Mouse (Mus musculus): ENCODE data around the gene Tjp2. TPM values are rescaled to one million over a fixed set of nuclear protein-coding genes. Genes with fewer than 3 reads are reported as not detected.

Gene Tjp2
- total and polyA plus RNA-seq, 3 experiments: 9.0 to 17.8 (median 13.7) TPM

DNA sequence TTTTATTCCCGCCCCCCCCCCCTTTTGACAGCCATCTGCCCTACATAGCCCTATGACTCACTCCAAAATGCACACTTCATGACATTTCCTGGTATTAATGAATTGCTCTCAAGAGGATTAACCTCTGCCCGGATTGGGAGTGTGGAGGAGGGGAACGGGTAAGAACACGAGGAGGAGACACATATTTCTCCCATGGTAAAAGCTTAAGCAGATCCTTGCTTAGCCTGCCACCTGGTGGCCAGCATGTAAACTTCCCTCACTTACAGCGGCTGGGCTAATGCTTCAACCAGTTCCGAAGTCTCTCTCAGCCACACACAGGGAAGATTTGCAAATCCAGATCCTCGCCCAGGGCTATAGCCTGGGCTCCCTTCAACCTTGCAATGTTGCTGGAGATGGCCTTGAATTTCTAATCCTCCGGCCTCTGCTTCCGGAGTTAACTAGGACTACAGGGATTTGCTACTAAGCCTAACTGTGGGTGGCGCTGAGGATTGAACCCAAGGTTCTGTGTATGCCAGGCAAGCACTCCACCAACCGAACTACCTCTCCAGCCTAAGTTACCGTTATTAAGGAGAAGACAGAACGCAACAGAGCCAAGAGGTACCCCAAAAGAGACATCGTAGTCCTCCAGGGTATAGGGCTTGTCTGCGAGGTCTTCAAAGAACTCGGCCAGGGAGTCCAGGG, 47.1 kb upstream of the Tjp2 start:
- Histone ChIP-seq H3K9me3 (replicated peaks; ENCODE audit: low read length) (no peaks in the 10 kb centered on the region), H3K79me2 (replicated peaks; ENCODE audit: control insufficient read depth, extremely low read depth, insufficient read depth, poor library complexity, severe bottlenecking) (no peaks in the 10 kb centered on the region), H3K4me3 (replicated peaks in 1 of 3; ENCODE audit: low read depth in 2 of 3, low read length in 2 of 3, poor library complexity in 1 of 3) (no peak overlapping the region), H3K9ac (ENCODE audit: insufficient read depth, low read depth) (no peak overlapping the region), H3K4me1 (ENCODE audit: control insufficient read depth in 1 of 2, insufficient read depth in 2 of 2) (peaks cover 0 to 12% of the 10 kb centered on the region in 2 experiments; a peak in 2 of 4 replicates), H3K27me3 (replicated peaks) (no peaks in the 10 kb centered on the region), H3K27ac (ENCODE audit: insufficient read depth, low read depth) (no peak overlapping the region), H3K36me3 (replicated peaks in 1 of 2; ENCODE audit: control insufficient read depth in 1 of 2, insufficient read depth in 1 of 2, low read length in 1 of 2) (peaks cover 26 to 70% of the 10 kb centered on the region in 2 experiments), H3K4me2 (ENCODE audit: insufficient read depth, low read depth, poor library complexity, severe bottlenecking) (no peak overlapping the region)
- peak; percentile 90 for DNase-seq (ENCODE audit: extremely low read depth)
- TF ChIP-seq SMC3 (IDR thresholded peaks at IDR 0.05; ENCODE audit: low read depth, low read length) (peak; percentile 74), MYC (IDR thresholded peaks at IDR 0.05; ENCODE audit: low read depth, low read length) (peak; percentile 91), CTCF (conservative IDR thresholded peaks at IDR 0.05 in 1 of 2, IDR thresholded peaks at IDR 0.05 in 1 of 2; ENCODE audit: low read depth in 2 of 2, low read length in 2 of 2) (peak; percentile 68 to 91), RAD21 (IDR thresholded peaks at IDR 0.05; ENCODE audit: low read depth, low read length) (peak; percentile 80), MAZ (IDR thresholded peaks at IDR 0.05; ENCODE audit: low read depth, low read length) (no peak), IRF4 (IDR thresholded peaks at IDR 0.05; ENCODE audit: low read depth, low read length) (no peak), E2F4 (IDR thresholded peaks at IDR 0.05; ENCODE audit: insufficient replicate concordance, low read depth, low read length) (no peak), MAX (IDR thresholded peaks at IDR 0.05; ENCODE audit: low read length) (0 out of 2 replicates have a peak, but pooled peaks have one; percentile 32)
- in situ Hi-C loops (cut with MboI; ENCODE audit: low pct_ligation_motif_present, low pct_unique_long_range_greater_than_20kb, low sequenced_read_pairs): loop anchor here (10.0 to 25.0 kb wide), 2 partner anchors 285 to 417 kb away; no protein-coding TSS in a partner anchor
- dilution Hi-C loops (cut with MboI; ENCODE audit: extremely low pct_ligation_motif_present, extremely low pct_unique_long_range_greater_than_20kb, low sequenced_read_pairs): no loop called here

DNA sequence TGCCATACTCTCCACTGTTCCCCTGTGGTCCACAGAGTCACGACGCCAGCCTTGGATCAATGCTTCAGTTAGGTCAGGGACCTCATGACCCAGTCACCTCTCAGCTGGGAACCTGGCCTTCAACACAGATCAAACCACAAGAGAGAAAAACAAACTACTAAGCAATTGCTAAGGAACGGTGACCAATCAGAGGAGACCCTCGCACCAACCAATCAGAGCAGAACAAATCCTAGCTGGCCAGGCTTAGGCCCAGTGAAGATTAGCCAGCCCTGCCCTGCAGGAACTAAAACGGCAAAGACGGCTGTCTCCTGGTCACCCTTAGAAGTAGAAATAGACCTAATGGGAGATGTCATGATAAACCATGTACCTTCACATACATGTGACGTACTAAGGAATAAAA, 46.5 kb upstream of the Tjp2 start:
- H3K36me3 ChIP-seq (replicated peaks in 1 of 2; ENCODE audit: control insufficient read depth in 1 of 2, insufficient read depth in 1 of 2, low read length in 1 of 2): peaks cover 23 to 69% of the 10 kb centered on the region in 2 experiments
- H3K4me1 ChIP-seq (ENCODE audit: control insufficient read depth in 1 of 2, insufficient read depth in 2 of 2): peaks cover 0 to 11% of the 10 kb centered on the region in 2 experiments; a peak in 2 of 4 replicates
- H3K79me2 ChIP-seq (replicated peaks; ENCODE audit: control insufficient read depth, extremely low read depth, insufficient read depth, poor library complexity, severe bottlenecking): no peaks in the 10 kb centered on the region
- no peak overlapping the region for H3K9ac ChIP-seq (ENCODE audit: insufficient read depth, low read depth)
- no peak overlapping the region for H3K4me3 ChIP-seq (replicated peaks in 1 of 3; ENCODE audit: low read depth in 2 of 3, low read length in 2 of 3, poor library complexity in 1 of 3)
- peak; percentile 45 for DNase-seq (ENCODE audit: extremely low read depth)
- no peak overlapping the region for H3K27ac ChIP-seq (ENCODE audit: insufficient read depth, low read depth)
- no peaks in the 10 kb centered on the region for H3K27me3 ChIP-seq (replicated peaks)
- H3K9me3 ChIP-seq (replicated peaks; ENCODE audit: low read length): no peaks in the 10 kb centered on the region
- TF ChIP-seq MAFK (IDR thresholded peaks at IDR 0.05; ENCODE audit: insufficient replicate concordance, low read length): no peak
- dilution Hi-C loops (cut with MboI; ENCODE audit: extremely low pct_ligation_motif_present, extremely low pct_unique_long_range_greater_than_20kb, low sequenced_read_pairs) (no loop called here), in situ Hi-C loops (cut with MboI; ENCODE audit: low pct_ligation_motif_present, low pct_unique_long_range_greater_than_20kb, low sequenced_read_pairs) (loop anchor here (10.0 to 25.0 kb wide), 2 partner anchors 284 to 417 kb away; no protein-coding TSS in a partner anchor)
- no peak overlapping the region for H3K4me2 ChIP-seq (ENCODE audit: insufficient read depth, low read depth, poor library complexity, severe bottlenecking)

DNA sequence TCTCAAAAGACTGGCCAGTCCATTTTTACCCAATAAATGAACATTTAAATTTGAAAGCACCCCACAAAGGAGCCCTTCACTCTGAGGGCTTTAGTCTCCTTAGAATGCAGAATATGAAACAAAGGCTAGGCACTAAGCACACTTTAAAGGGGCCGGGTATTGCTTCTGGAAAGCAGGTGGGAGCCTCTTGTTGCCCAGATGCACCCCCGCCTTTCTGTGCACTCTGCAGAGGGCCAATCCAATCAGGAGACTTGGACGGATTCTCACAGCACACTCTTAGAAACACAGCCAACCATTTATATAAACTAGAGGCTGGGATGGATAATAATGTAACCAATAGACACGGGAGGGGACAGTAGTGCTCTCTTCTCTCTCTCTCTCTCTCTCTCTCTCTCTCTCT, 43.7 kb upstream of the Tjp2 start:
- H3K36me3 ChIP-seq (replicated peaks in 1 of 2; ENCODE audit: control insufficient read depth in 1 of 2, insufficient read depth in 1 of 2, low read length in 1 of 2): peaks cover 21 to 73% of the 10 kb centered on the region in 2 experiments
- dilution Hi-C loops (cut with MboI; ENCODE audit: extremely low pct_ligation_motif_present, extremely low pct_unique_long_range_greater_than_20kb, low sequenced_read_pairs): no loop called here

More for the DNA sequence above, 43.7 kb upstream of the Tjp2 start:
- H3K9ac ChIP-seq (ENCODE audit: insufficient read depth, low read depth): no peak overlapping the region
- H3K27me3 ChIP-seq (replicated peaks): no peaks in the 10 kb centered on the region
- no peak for TF ChIP-seq ZNF384 (IDR thresholded peaks at IDR 0.05; ENCODE audit: low read depth, low read length)
- TF ChIP-seq EP300 (IDR thresholded peaks at IDR 0.05; ENCODE audit: low read length): no peak
- no peak for TF ChIP-seq MXI1 (IDR thresholded peaks at IDR 0.05; ENCODE audit: low read depth, low read length)
- TF ChIP-seq USF1 (IDR thresholded peaks at IDR 0.05; ENCODE audit: low read depth, low read length): no peak
- no peak for TF ChIP-seq MAFK (IDR thresholded peaks at IDR 0.05; ENCODE audit: insufficient replicate concordance, low read length)
- no peak for TF ChIP-seq NELFE (IDR thresholded peaks at IDR 0.05; ENCODE audit: low read depth, low read length)
- no peak for TF ChIP-seq MAX (IDR thresholded peaks at IDR 0.05; ENCODE audit: low read length)
- TF ChIP-seq CHD1 (IDR thresholded peaks at IDR 0.05; ENCODE audit: low read depth, low read length): no peak
- no peak for TF ChIP-seq ELF1 (IDR thresholded peaks at IDR 0.05; ENCODE audit: low read depth, low read length)
- no peak for TF ChIP-seq BHLHE40 (IDR thresholded peaks at IDR 0.05; ENCODE audit: low read depth, low read length)
- no peak for TF ChIP-seq MAZ (IDR thresholded peaks at IDR 0.05; ENCODE audit: low read depth, low read length)
- TF ChIP-seq NRF1 (IDR thresholded peaks at IDR 0.05; ENCODE audit: low read depth, low read length): no peak
- no peak for TF ChIP-seq CTCF (conservative IDR thresholded peaks at IDR 0.05 in 1 of 2, IDR thresholded peaks at IDR 0.05 in 1 of 2; ENCODE audit: low read depth in 2 of 2, low read length in 2 of 2)
- no peak for TF ChIP-seq PAX5 (IDR thresholded peaks at IDR 0.05; ENCODE audit: low read length)
- TF ChIP-seq ZKSCAN1 (IDR thresholded peaks at IDR 0.05; ENCODE audit: borderline replicate concordance, low read depth, low read length): no peak
- no peak overlapping the region for H3K27ac ChIP-seq (ENCODE audit: insufficient read depth, low read depth)
- in situ Hi-C loops (cut with MboI; ENCODE audit: low pct_ligation_motif_present, low pct_unique_long_range_greater_than_20kb, low sequenced_read_pairs): loop anchor here (25.0 kb wide), 1 partner anchor 281 kb away; no protein-coding TSS in a partner anchor
- no peak for DNase-seq (ENCODE audit: extremely low read depth)
- H3K79me2 ChIP-seq (replicated peaks; ENCODE audit: control insufficient read depth, extremely low read depth, insufficient read depth, poor library complexity, severe bottlenecking): no peaks in the 10 kb centered on the region
- no peaks in the 10 kb centered on the region for H3K9me3 ChIP-seq (replicated peaks; ENCODE audit: low read length)
- no peak overlapping the region for H3K4me3 ChIP-seq (replicated peaks in 1 of 3; ENCODE audit: low read depth in 2 of 3, low read length in 2 of 3, poor library complexity in 1 of 3)
- H3K4me1 ChIP-seq (ENCODE audit: control insufficient read depth in 1 of 2, insufficient read depth in 2 of 2): peaks cover 0 to 11% of the 10 kb centered on the region in 2 experiments; a peak in 2 of 4 replicates
- H3K4me2 ChIP-seq (ENCODE audit: insufficient read depth, low read depth, poor library complexity, severe bottlenecking): no peak overlapping the region
